Mouse (Mus musculus) retina, embryonic 14.5 days (tissue): ENCODE results near the gene Igtp.
"Not testable (repeated sequence)": the region's sequence is repeated elsewhere in the genome, so short reads cannot be mapped to it uniquely, and the experiment has no call there.

Experiments
- DNase-seq: peaks from one replicate; pipeline ENCODE4 v3.0.0-alpha.2; 2015; ENCODE audit warnings: low spot score

The Igtp gene

GRCm38 (mm10) chr11:58213673-58214342 lies 14.5 kb downstream of the Igtp start:
- no peak for DNase-seq

GRCm38 (mm10) chr11:58214391-58215048 lies 15.2 kb downstream of the Igtp start:
- DNase-seq, result peak; percentile 42

GRCm38 (mm10) chr11:58215049-58215430 lies 15.7 kb downstream of the Igtp start:
- not testable (repeated sequence) for DNase-seq

GRCm38 (mm10) chr11:58215814-58216213 lies 16.5 kb downstream of the Igtp start:
- no peak for DNase-seq

GRCm38 (mm10) chr11:58216823-58217222 lies 17.5 kb downstream of the Igtp start:
- no peak for DNase-seq

GRCm38 (mm10) chr11:58223751-58224150 lies 24.4 kb downstream of the Igtp start:
- DNase-seq, result no peak

GRCm38 (mm10) chr11:58224313-58224712 lies 25.0 kb downstream of the Igtp start:
- no peak for DNase-seq

- DNase-seq, result not testable (repeated sequence)
Observed at GRCm38 (mm10) chr11:58224872-58225271, 25.5 kb downstream of the Igtp start.

- peak; percentile 88 for DNase-seq
Observed at GRCm38 (mm10) chr11:58225655-58226054, 26.3 kb downstream of the Igtp start.

- no peak for DNase-seq
Observed at GRCm38 (mm10) chr11:58226425-58226824, 27.1 kb downstream of the Igtp start.

- not testable (repeated sequence) for DNase-seq
Observed at GRCm38 (mm10) chr11:58228021-58228420, 28.7 kb downstream of the Igtp start.

- DNase-seq, result no peak
Observed at GRCm38 (mm10) chr11:58230396-58230910, 31.1 kb downstream of the Igtp start.

GRCm38 (mm10) chr11:58231156-58231555 lies 31.8 kb downstream of the Igtp start:
- DNase-seq, result no peak

GRCm38 (mm10) chr11:58234551-58234950 lies 35.2 kb downstream of the Igtp start:
- not testable (repeated sequence) for DNase-seq

GRCm38 (mm10) chr11:58235152-58235551 lies 35.8 kb downstream of the Igtp start:
- DNase-seq, result peak; percentile 43

GRCm38 (mm10) chr11:58238840-58239791 lies 39.8 kb downstream of the Igtp start:
- DNase-seq, result peak; percentile 74

GRCm38 (mm10) chr11:58247294-58247693 lies 47.9 kb downstream of the Igtp start:
- DNase-seq, result no peak

- no peak for DNase-seq
Observed at GRCm38 (mm10) chr11:58249203-58249981, 50.0 kb downstream of the Igtp start.

- no peak for DNase-seq
Observed at GRCm38 (mm10) chr11:58250550-58250949, 51.2 kb downstream of the Igtp start.

GRCm38 (mm10) chr11:58254411-58254810 lies 55.1 kb downstream of the Igtp start:
- DNase-seq, result no peak
